Comparison of ENCODE assay signal across 8 mouse cellular contexts in the genomic region with DNA sequence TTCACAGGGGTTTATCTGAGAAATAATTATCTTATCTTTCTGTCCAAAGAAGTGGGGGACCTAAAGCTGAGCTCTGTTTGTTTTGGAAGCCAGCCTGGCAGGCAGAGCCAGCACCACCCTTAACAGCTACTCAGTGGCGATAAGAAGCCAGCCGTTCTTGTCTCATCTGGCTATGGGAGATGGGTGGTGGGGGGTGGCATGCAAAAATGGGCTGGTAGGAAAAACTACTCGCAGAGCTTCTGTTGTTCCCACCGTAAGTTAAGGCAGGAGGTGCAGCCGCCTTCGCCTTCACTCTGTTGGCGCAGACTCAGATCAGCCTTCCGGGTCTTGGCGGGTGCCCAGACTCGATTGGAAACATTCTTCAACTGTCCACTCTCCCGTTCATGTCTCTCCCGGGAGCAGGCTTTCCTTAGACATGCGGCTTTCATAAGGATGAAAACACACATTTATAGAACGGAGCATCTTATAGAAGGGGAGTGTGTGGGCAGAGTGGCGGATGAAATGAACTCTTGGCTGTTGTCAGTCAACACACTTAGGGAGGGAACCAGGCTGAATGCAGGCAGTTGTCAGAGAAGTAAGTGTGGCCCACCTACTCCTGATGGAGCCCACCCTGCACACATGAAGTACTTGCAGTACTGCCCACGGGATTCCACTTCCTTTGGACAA.
DNase-seq lines count a peak whose midpoint lies in the region; ATAC-seq and TF ChIP-seq lines count a peak whose summit lies in the region.

No protein-coding gene starts in this region.

- peak overlapping the region; percentile 63 for H3K4me2 ChIP-seq in heart, embryonic 12.5 days
- 0 out of 2 replicates have a peak overlapping the region, but pooled peaks have one; percentile 7 for H3K4me2 ChIP-seq in liver, embryonic 14.5 days (ENCODE audit: low read depth)
- H3K4me2 ChIP-seq in stomach, embryonic 16.5 days (ENCODE audit: low read depth, low read length): peak overlapping the region; percentile 40; the same call in 1 of the 2 replicates

- H3K27ac ChIP-seq in heart, embryonic 12.5 days (ENCODE audit: poor library complexity, severe bottlenecking): peak overlapping the region; percentile 81
- H3K27ac ChIP-seq in liver, embryonic 14.5 days: no peak overlapping the region
- H3K27ac ChIP-seq in stomach, embryonic 16.5 days (ENCODE audit: low read length): peak overlapping the region; percentile 52

- H3K27me3 ChIP-seq in heart, embryonic 12.5 days (replicated peaks): no peaks in the 10 kb centered on the region
- no peaks in the 10 kb centered on the region for H3K27me3 ChIP-seq in liver, embryonic 14.5 days (ENCODE audit: control insufficient read depth, insufficient read depth, low read length)
- no peaks in the 10 kb centered on the region for H3K27me3 ChIP-seq in stomach, embryonic 16.5 days (ENCODE audit: control insufficient read depth, insufficient read depth, low read length)

- H3K4me1 ChIP-seq in heart, embryonic 12.5 days (replicated peaks): peaks cover 49% of the 10 kb centered on the region
- H3K4me1 ChIP-seq in liver, embryonic 14.5 days (replicated peaks; ENCODE audit: control insufficient read depth in 2 of 2, insufficient read depth in 2 of 2, low read length in 1 of 2): peaks cover 4 to 42% of the 10 kb centered on the region in 2 experiments; a peak in 2 of 4 replicates
- peaks cover 21% of the 10 kb centered on the region for H3K4me1 ChIP-seq in stomach, embryonic 16.5 days (ENCODE audit: control insufficient read depth, insufficient read depth, low read length)

- peak; percentile 29 for DNase-seq in kidney, adult 18-20 months
- no peak for DNase-seq in kidney, adult 11 months
- peak; percentile 54 to 60 for DNase-seq in adrenal gland, postnatal 36 days
- no peak for DNase-seq in liver, embryonic 14.5 days (ENCODE audit: low read depth in 3 of 3, low spot score in 3 of 3)
- DNase-seq in spleen, adult 12 weeks (ENCODE audit: low spot score): no peak
- DNase-seq in layer of hippocampus, adult 8-10 months (ENCODE audit: low spot score in 2 of 2): no peak

- H3K4me3 ChIP-seq in heart, embryonic 12.5 days: peak overlapping the region; percentile 29
- no peak overlapping the region for H3K4me3 ChIP-seq in liver, embryonic 14.5 days (ENCODE audit: insufficient read depth in 1 of 2, low read depth in 2 of 2, low read length in 2 of 2)
- H3K4me3 ChIP-seq in stomach, embryonic 16.5 days (replicated peaks; ENCODE audit: low read length): 0 out of 2 replicates have a peak overlapping the region, but pooled peaks have one; percentile 4

- TF ChIP-seq EP300 in liver, embryonic 14.5 days (IDR thresholded peaks at IDR 0.05; ENCODE audit: low read depth): peak; percentile 62

- no peaks in the 10 kb centered on the region for H3K9me3 ChIP-seq in heart, embryonic 12.5 days (replicated peaks)
- H3K9me3 ChIP-seq in liver, embryonic 14.5 days (ENCODE audit: control insufficient read depth, low read length): no peaks in the 10 kb centered on the region
- H3K9me3 ChIP-seq in stomach, embryonic 16.5 days (replicated peaks; ENCODE audit: control insufficient read depth, low read length): no peaks in the 10 kb centered on the region

- 6% methylated on average over 16 of the region's 16 CpGs for WGBS in heart, embryonic 12.5 days
- WGBS in liver, embryonic 14.5 days (ENCODE audit: insufficient replicate concordance): 47% methylated on average over 16 of the region's 16 CpGs
- 42% methylated on average over 16 of the region's 16 CpGs for WGBS in stomach, embryonic 16.5 days

- no peaks in the 10 kb centered on the region for H3K36me3 ChIP-seq in heart, embryonic 12.5 days
- H3K36me3 ChIP-seq in liver, embryonic 14.5 days (replicated peaks; ENCODE audit: control insufficient read depth, insufficient read depth, low read depth): no peaks in the 10 kb centered on the region
- no peaks in the 10 kb centered on the region for H3K36me3 ChIP-seq in stomach, embryonic 16.5 days (ENCODE audit: control insufficient read depth, insufficient read depth, low read length)

- ATAC-seq in heart, embryonic 12.5 days (ENCODE audit: insufficient number of reproducible peaks, low FRiP score): peak; percentile 75
- ATAC-seq in liver, embryonic 14.5 days (ENCODE audit: insufficient read depth): peak; percentile 80; the same call in 1 of the 2 replicates
- peak; percentile 59; the same call in 1 of the 2 replicates for ATAC-seq in stomach, embryonic 16.5 days (ENCODE audit: insufficient read depth, low FRiP score)

- TF ChIP-seq CTCF in liver, embryonic 14.5 days (IDR thresholded peaks at IDR 0.05; ENCODE audit: low read depth): no peak

- peak overlapping the region; percentile 44; the same call in 1 of the 2 replicates for H3K9ac ChIP-seq in heart, embryonic 12.5 days
- H3K9ac ChIP-seq in liver, embryonic 14.5 days (replicated peaks): no peak overlapping the region
- H3K9ac ChIP-seq in stomach, embryonic 16.5 days (ENCODE audit: low read length): peak overlapping the region; percentile 50; the same call in 1 of the 2 replicates

Comparison
In these comparisons a context has a peak if more than half of its experiments do, and no peak if none do; other contexts are left out.
1. DNase-seq: peak in kidney, adult 18-20 months (single experiment) and adrenal gland, postnatal 36 days (2 of 2); none in kidney, adult 11 months (single experiment), liver, embryonic 14.5 days (0 of 3), spleen, adult 12 weeks (single experiment) and layer of hippocampus, adult 8-10 months (0 of 2).
2. H3K4me2 ChIP-seq: peak in every context shown above with its lines; median percentile 63 in heart, embryonic 12.5 days; 40 in stomach, embryonic 16.5 days; 7 in liver, embryonic 14.5 days.
3. H3K4me3 ChIP-seq: peak in heart, embryonic 12.5 days (single experiment) and stomach, embryonic 16.5 days (single experiment); none in liver, embryonic 14.5 days (0 of 2).
4. Peak in every context shown above with its lines, with median percentiles within 50 percentile points of each other: ATAC-seq.